Mouse (Mus musculus) embryonic facial prominence, embryonic 10.5 days (tissue): ENCODE data around the gene Gal3st3. TPM values are rescaled to one million over a fixed set of nuclear protein-coding genes. Genes with fewer than 3 reads are reported as not detected.

ENCODE experiments used
- DNase-seq: peaks from one replicate; pipeline ENCODE4 v3.0.0-alpha.2; 2017; ENCODE audit warnings: low spot score
- H3K27ac ChIP-seq: fragments of 300-500 bp; sonication (generic); replicated peaks from 2 replicates; pipeline ENCODE4 v1.5.1; 2016; ENCODE audit warnings: mild to moderate bottlenecking
- H3K27me3 ChIP-seq: fragments of 300-500 bp; sonication (generic); replicated peaks from 2 replicates; pipeline ENCODE4 v1.6.1; 2016; ENCODE audit warnings: low read depth, mild to moderate bottlenecking; ENCODE audit not compliant: poor library complexity, severe bottlenecking
- H3K36me3 ChIP-seq: fragments of 300-500 bp; sonication (generic); replicated peaks from 2 replicates; pipeline ENCODE4 v1.6.1; 2016; ENCODE audit warnings: mild to moderate bottlenecking, moderate library complexity
- H3K4me1 ChIP-seq: fragments of 300-500 bp; sonication (generic); 2 replicates; pipeline ENCODE4 v1.6.1; 2016
- H3K4me3 ChIP-seq: fragments of 300-500 bp; sonication (generic); 2 replicates; pipeline ENCODE4 v1.5.1; 2016; ENCODE audit warnings: mild to moderate bottlenecking, moderate library complexity
- H3K9me3 ChIP-seq: fragments of 300-500 bp; sonication (generic); 2 replicates; pipeline ENCODE4 v1.6.1; 2016; ENCODE audit warnings: mild to moderate bottlenecking
- WGBS: fragments of 180-500 bp; shearing (Covaris S2); methylation state at CpG from one replicate; pipeline ENCODE4 v1.1.7; 2016; 5-methylcytosine and 5-hydroxymethylcytosine counted together
- polyA plus RNA-seq: library from polyadenylated mRNA; unstranded; fragments of >200 nt; fragmentation: Nextera tagmentation; extraction: Ambion mirVana; gene quantifications from 2 replicates; pipeline ENCODE4 v1.2.1, GENCODE M21; 2016

Gene Gal3st3
- polyA plus RNA-seq, 1 experiment from 2014 or later: 8.5 TPM

- H3K36me3 ChIP-seq: peaks cover 80% of the 10 kb centered on the region
- DNase-seq: no peak
- 92% methylated on average over 2 of the region's 2 CpGs for WGBS
- peaks cover 29% of the 10 kb centered on the region for H3K4me1 ChIP-seq
- no peaks in the 10 kb centered on the region for H3K9me3 ChIP-seq
- no peak overlapping the region for H3K27ac ChIP-seq
- H3K4me3 ChIP-seq: no peak overlapping the region
- no peaks in the 10 kb centered on the region for H3K27me3 ChIP-seq
These were observed 21.6 kb upstream of the Gal3st3 start for GRCm38 (mm10) chr19:5276531-5276930.

GRCm38 (mm10) chr19:5277140-5277539, 21.0 kb upstream of the Gal3st3 start:
- no peak overlapping the region for H3K27ac ChIP-seq
- no peak overlapping the region for H3K4me3 ChIP-seq
- no peaks in the 10 kb centered on the region for H3K9me3 ChIP-seq
- no peak for DNase-seq
- H3K27me3 ChIP-seq: no peaks in the 10 kb centered on the region
- WGBS: 89% methylated on average over 3 of the region's 3 CpGs
- peaks cover 23% of the 10 kb centered on the region for H3K4me1 ChIP-seq
- H3K36me3 ChIP-seq: peaks cover 86% of the 10 kb centered on the region

- no peak for DNase-seq
- Histone ChIP-seq H3K4me3 (no peak overlapping the region), H3K4me1 (peaks cover 11% of the 10 kb centered on the region), H3K36me3 (peaks cover 98% of the 10 kb centered on the region), H3K27ac (no peak overlapping the region), H3K27me3 (no peaks in the 10 kb centered on the region), H3K9me3 (no peaks in the 10 kb centered on the region)
- 87% methylated on average over 8 of the region's 8 CpGs for WGBS
These were observed 19.8 kb upstream of the Gal3st3 start for GRCm38 (mm10) chr19:5278381-5278780.

GRCm38 (mm10) chr19:5294972-5295735, 3.0 kb upstream of the Gal3st3 start, which contains the start of gene Sf3b2:
TSS of gene Sf3b2 (minus strand) at chr19:5295455.
- 0 out of 2 replicates have a peak, but pooled peaks cover 2% of the 10 kb centered on the region for H3K27me3 ChIP-seq
- H3K4me3 ChIP-seq: peak within 1 kb of the TSS; percentile 86
- WGBS: under 1% methylated on average over 46 of the region's 46 CpGs
- H3K27ac ChIP-seq: peak within 1 kb of the TSS; percentile 96
- peak; percentile 98 for DNase-seq
- H3K4me1 ChIP-seq: peaks cover 50% of the 10 kb centered on the region
- peaks cover 41% of the 10 kb centered on the region for H3K36me3 ChIP-seq
- no peaks in the 10 kb centered on the region for H3K9me3 ChIP-seq

GRCm38 (mm10) chr19:5295736-5296075, 2.4 kb upstream of the Gal3st3 start:
- peak overlapping the region; percentile 86 for H3K4me3 ChIP-seq
- H3K4me1 ChIP-seq: peaks cover 53% of the 10 kb centered on the region
- no peak for DNase-seq
- peaks cover 35% of the 10 kb centered on the region for H3K36me3 ChIP-seq
- 0 out of 2 replicates have a peak, but pooled peaks cover 2% of the 10 kb centered on the region for H3K27me3 ChIP-seq
- 7% methylated on average over 13 of the region's 13 CpGs for WGBS
- H3K27ac ChIP-seq: peak overlapping the region; percentile 96
- no peaks in the 10 kb centered on the region for H3K9me3 ChIP-seq

GRCm38 (mm10) chr19:5296630-5297029, 1.5 kb upstream of the Gal3st3 start:
- no peak overlapping the region; the same call in 1 of the 2 replicates for H3K27ac ChIP-seq
- H3K4me3 ChIP-seq: 0 out of 2 replicates have a peak overlapping the region, but pooled peaks have one; percentile 16
- DNase-seq: no peak
- WGBS: 87% methylated on average over 5 of the region's 5 CpGs
- peaks cover 26% of the 10 kb centered on the region for H3K36me3 ChIP-seq
- peaks cover 55% of the 10 kb centered on the region for H3K4me1 ChIP-seq
- H3K9me3 ChIP-seq: no peaks in the 10 kb centered on the region
- 0 out of 2 replicates have a peak, but pooled peaks cover 2% of the 10 kb centered on the region for H3K27me3 ChIP-seq

GRCm38 (mm10) chr19:5300588-5300987, 2.5 kb downstream of the Gal3st3 start:
- Histone ChIP-seq H3K4me1 (peaks cover 46% of the 10 kb centered on the region), H3K9me3 (no peaks in the 10 kb centered on the region), H3K36me3 (peaks cover 16% of the 10 kb centered on the region), H3K27ac (no peak overlapping the region), H3K27me3 (0 out of 2 replicates have a peak, but pooled peaks cover 2% of the 10 kb centered on the region), H3K4me3 (no peak overlapping the region)
- 80% methylated on average over 6 of the region's 6 CpGs for WGBS
- DNase-seq: no peak

- H3K36me3 ChIP-seq: peaks cover 35% of the 10 kb centered on the region
- peaks cover 11% of the 10 kb centered on the region for H3K9me3 ChIP-seq
- H3K4me3 ChIP-seq: no peak overlapping the region
- no peak overlapping the region; the same call in 1 of the 2 replicates for H3K27ac ChIP-seq
- H3K4me1 ChIP-seq: peaks cover 32% of the 10 kb centered on the region
- H3K27me3 ChIP-seq: peaks cover 16% of the 10 kb centered on the region
- peak; percentile 64 for DNase-seq
- 22% methylated on average over 4 of the region's 4 CpGs for WGBS
These were observed 4.3 kb downstream of the Gal3st3 start for GRCm38 (mm10) chr19:5302455-5302854.

- H3K4me1 ChIP-seq: peaks cover 9% of the 10 kb centered on the region
- WGBS: 85% methylated on average over 6 of the region's 6 CpGs
- peaks cover 17% of the 10 kb centered on the region for H3K9me3 ChIP-seq
- H3K4me3 ChIP-seq: no peak overlapping the region
- DNase-seq: no peak
- H3K36me3 ChIP-seq: peaks cover 41% of the 10 kb centered on the region
- peaks cover 25% of the 10 kb centered on the region for H3K27me3 ChIP-seq
- H3K27ac ChIP-seq: no peak overlapping the region
These were observed 8.1 kb downstream of the Gal3st3 start for GRCm38 (mm10) chr19:5306279-5306678.

GRCm38 (mm10) chr19:5306968-5307734, 9.0 kb downstream of the Gal3st3 start:
- no peak overlapping the region; the same call in 1 of the 2 replicates for H3K27ac ChIP-seq
- peaks cover 41% of the 10 kb centered on the region for H3K36me3 ChIP-seq
- WGBS: 40% methylated on average over 98 of the region's 98 CpGs
- peaks cover 17% of the 10 kb centered on the region for H3K9me3 ChIP-seq
- H3K4me3 ChIP-seq: peak overlapping the region; percentile 46
- peaks cover 9% of the 10 kb centered on the region for H3K4me1 ChIP-seq
- peak; percentile 53 for DNase-seq
- H3K27me3 ChIP-seq: peaks cover 25% of the 10 kb centered on the region

- peaks cover 36% of the 10 kb centered on the region for H3K36me3 ChIP-seq
- peaks cover 5% of the 10 kb centered on the region for H3K4me1 ChIP-seq
- H3K27ac ChIP-seq: no peak overlapping the region
- DNase-seq: peak; percentile 40
- H3K4me3 ChIP-seq: no peak overlapping the region
- H3K27me3 ChIP-seq: peaks cover 25% of the 10 kb centered on the region
- peaks cover 17% of the 10 kb centered on the region for H3K9me3 ChIP-seq
- 82% methylated on average over 7 of the region's 7 CpGs for WGBS
These were observed 10.9 kb downstream of the Gal3st3 start for GRCm38 (mm10) chr19:5309025-5309424.

- H3K4me1 ChIP-seq: no peaks in the 10 kb centered on the region
- no peaks in the 10 kb centered on the region for H3K36me3 ChIP-seq
- WGBS: 91% methylated on average over 8 of the region's 8 CpGs
- no peak overlapping the region for H3K4me3 ChIP-seq
- peaks cover 16% of the 10 kb centered on the region for H3K9me3 ChIP-seq
- H3K27ac ChIP-seq: no peak overlapping the region
- peaks cover 4% of the 10 kb centered on the region for H3K27me3 ChIP-seq
- DNase-seq: no peak
These were observed 15.1 kb downstream of the Gal3st3 start for GRCm38 (mm10) chr19:5313189-5313588.
